Mouse (Mus musculus) heart, adult 2 months (tissue): Measurements from ENCODE around the gene Dbndd2. TPM values are rescaled to one million over a fixed set of nuclear protein-coding genes. Genes with fewer than 3 reads are reported as not detected.

Experiments
- DNase-seq, 2 experiments: peaks; one replicate each; pipeline ENCODE4 v3.0.0; 2021
- H3K27ac ChIP-seq: fragments of 200-600 bp; 2 replicates; pipeline ENCODE4 v1.8.1; 2022
- H3K27me3 ChIP-seq: fragments of 200-500 bp; 2 replicates; pipeline ENCODE4 v1.6.1; 2012; ENCODE audit warnings: mild to moderate bottlenecking, low read length, inconsistent platforms, mixed read lengths; ENCODE audit not compliant: control insufficient read depth, insufficient read depth
- H3K36me3 ChIP-seq: fragments of 200-500 bp; 2 replicates; pipeline ENCODE4 v1.6.1; 2012; ENCODE audit warnings: low read length, inconsistent platforms; ENCODE audit not compliant: control insufficient read depth, insufficient read depth
- H3K4me1 ChIP-seq: fragments of 200-500 bp; 2 replicates; pipeline ENCODE4 v1.6.1; 2011; ENCODE audit warnings: low read length; ENCODE audit not compliant: control insufficient read depth, insufficient read depth
- H3K4me3 ChIP-seq: fragments of 200-600 bp; 2 replicates; pipeline ENCODE4 v1.8.1; 2022
- H3K79me2 ChIP-seq: fragments of 200-500 bp; replicated peaks from 2 replicates; pipeline ENCODE4 v1.6.1; 2012; ENCODE audit warnings: mild to moderate bottlenecking, inconsistent platforms, low read length, moderate library complexity, mixed read lengths; ENCODE audit not compliant: control insufficient read depth, insufficient read depth
- H3K9ac ChIP-seq: fragments of 200-500 bp; 2 replicates; pipeline ENCODE4 v1.6.1; 2012; ENCODE audit warnings: low read depth, mild to moderate bottlenecking, control low read depth, inconsistent platforms, low read length, mixed read lengths
- CTCF ChIP-seq: fragments of 200-600 bp; IDR thresholded peaks from 2 replicates; pipeline ENCODE4 v1.8.1; 2022; ENCODE audit warnings: antibody characterized with exemption, mild to moderate bottlenecking, moderate library complexity
- EP300 ChIP-seq: fragments of 200-500 bp; IDR thresholded peaks from 2 replicates; pipeline ENCODE4 v1.6.1; 2011; ENCODE audit warnings: low read depth, low read length, control low read depth; ENCODE audit not compliant: insufficient read depth
- POLR2A ChIP-seq: fragments of 200-500 bp; IDR thresholded peaks from 2 replicates; pipeline ENCODE4 v1.6.1; 2011; ENCODE audit warnings: mild to moderate bottlenecking, low read depth, low read length, control low read depth; ENCODE audit not compliant: insufficient read depth
- WGBS: fragments of 180-500 bp; shearing (Covaris S2); methylation state at CpG from one replicate; pipeline ENCODE4 v1.1.7; 2018; 5-methylcytosine and 5-hydroxymethylcytosine counted together
- intact Hi-C: fragments of 180-260 bp; cut with DNase I; formaldehyde crosslinking; loops from one replicate; pipeline ENCODE4 v1.15.1; 2025
- polyA plus RNA-seq: library from polyadenylated mRNA; depleted of rRNA; stranded (reverse); fragments of >200 nt; gene quantifications from 2 replicates; pipeline ENCODE4 v1.2.3, GENCODE M21; 2012
- total RNA-seq, 2 experiments: library from RNA; stranded (reverse); gene quantifications; 2 replicates each; pipeline ENCODE4 v1.2.3; 2021

The Dbndd2 gene
- total and polyA plus RNA-seq, 3 experiments = 8.0 to 17.9 (median 10.3) TPM

- TF ChIP-seq POLR2A (no peak), CTCF (no peak), EP300 (no peak)
- Histone ChIP-seq H3K9ac (no peak overlapping the region), H3K36me3 (no peaks in the 10 kb centered on the region), H3K79me2 (no peaks in the 10 kb centered on the region), H3K4me1 (no peaks in the 10 kb centered on the region), H3K27ac (no peak overlapping the region), H3K27me3 (no peaks in the 10 kb centered on the region), H3K4me3 (no peak overlapping the region)
- no peak for DNase-seq
- intact Hi-C loops = no loop called here
- WGBS = 68% methylated on average over 5 of the region's 5 CpGs
These were observed 19.1 kb upstream of the Dbndd2 start for GRCm38 (mm10) chr2:164466787-164467186.

- Histone ChIP-seq H3K4me3 (no peak overlapping the region), H3K4me1 (no peaks in the 10 kb centered on the region), H3K36me3 (no peaks in the 10 kb centered on the region), H3K9ac (no peak overlapping the region), H3K27me3 (no peaks in the 10 kb centered on the region), H3K79me2 (no peaks in the 10 kb centered on the region), H3K27ac (no peak overlapping the region)
- intact Hi-C loops = loop anchor here (1.0 kb wide), 1 partner anchor 48 kb away; no protein-coding TSS in a partner anchor
- DNase-seq = peak in 1 of 2 experiments; percentile 48
- WGBS = 35% methylated on average over 10 of the region's 10 CpGs
- no peak for TF ChIP-seq POLR2A
- no peak for TF ChIP-seq EP300
- TF ChIP-seq CTCF = peak; percentile 87
These were observed 15.7 kb upstream of the Dbndd2 start for GRCm38 (mm10) chr2:164470254-164470653.

GRCm38 (mm10) chr2:164473624-164474023, 12.3 kb upstream of the Dbndd2 start, which contains the start of gene Trp53tg5:
Trp53tg5 (minus strand) TSS chr2:164473724.
- Histone ChIP-seq H3K27ac (no peak within 1 kb of the TSS), H3K27me3 (no peaks in the 10 kb centered on the region), H3K9ac (no peak within 1 kb of the TSS), H3K36me3 (no peaks in the 10 kb centered on the region), H3K4me3 (no peak within 1 kb of the TSS), H3K4me1 (no peaks in the 10 kb centered on the region), H3K79me2 (no peaks in the 10 kb centered on the region)
- intact Hi-C loops = no loop called here
- no peak for DNase-seq
- WGBS = 85% methylated on average over 6 of the region's 6 CpGs
- TF ChIP-seq POLR2A (no peak), CTCF (no peak), EP300 (no peak)

DNA sequence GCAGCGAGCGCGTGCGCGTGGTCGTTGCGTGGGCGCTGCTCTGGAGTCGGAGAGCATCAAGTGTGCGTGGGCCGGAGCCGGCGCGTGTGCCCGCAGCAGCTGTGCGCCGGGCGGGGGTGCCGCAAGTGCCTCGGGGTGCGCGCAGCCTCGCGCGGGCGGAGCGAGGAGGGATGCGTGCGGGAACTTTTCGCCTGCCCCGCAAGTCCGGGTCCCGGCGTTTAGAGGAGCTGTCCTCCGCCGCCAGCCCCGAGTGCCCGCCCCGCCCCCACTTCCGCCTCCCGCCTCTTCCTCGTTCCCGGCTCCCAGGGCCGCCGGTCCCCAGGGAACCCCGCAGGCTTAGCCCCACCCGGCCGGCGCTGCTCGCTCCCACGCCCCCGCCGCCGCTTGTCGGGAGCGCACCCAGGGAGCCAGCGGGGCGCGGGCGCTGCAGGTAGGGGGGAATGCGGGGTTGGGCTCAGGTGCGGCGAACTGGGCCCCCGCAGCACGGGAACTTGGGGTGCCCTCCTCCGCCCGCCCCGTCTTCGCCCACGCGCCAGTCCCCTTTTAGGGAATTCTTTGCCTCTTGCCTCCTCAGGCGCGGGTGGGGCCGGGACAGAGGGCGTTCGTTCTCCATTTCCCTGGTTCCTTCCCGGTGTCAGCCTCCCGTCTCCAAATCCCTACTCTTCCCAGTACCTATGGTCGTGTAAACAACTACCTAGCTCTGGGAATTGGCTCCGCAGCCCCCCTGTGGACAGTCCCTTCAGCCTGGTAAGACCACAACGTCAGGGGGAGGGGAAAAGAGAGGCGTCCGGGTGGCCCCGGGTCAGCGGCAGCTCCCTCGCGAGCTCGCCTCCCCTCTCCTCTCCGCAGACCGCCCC, 580 bp downstream of the Dbndd2 start:
- H3K36me3 ChIP-seq = no peaks in the 10 kb centered on the region
- H3K27ac ChIP-seq = peak overlapping the region; percentile 96
- peak; percentile 88 to 89 for DNase-seq
- intact Hi-C loops = loop anchor here (1.0 to 2.0 kb wide), 2 partner anchors 11 to 30 kb away; partner anchors contain the start of gene Pigt
- H3K9ac ChIP-seq = peak overlapping the region; percentile 85
- no peaks in the 10 kb centered on the region for H3K27me3 ChIP-seq
- TF ChIP-seq EP300 (no peak), POLR2A (no peak), CTCF (no peak)
- under 1% methylated on average over 81 of the region's 90 CpGs for WGBS
- H3K79me2 ChIP-seq = no peaks in the 10 kb centered on the region
- H3K4me3 ChIP-seq = peak overlapping the region; percentile 93
- peaks cover 3% of the 10 kb centered on the region for H3K4me1 ChIP-seq

- Histone ChIP-seq H3K36me3 (no peaks in the 10 kb centered on the region), H3K79me2 (no peaks in the 10 kb centered on the region), H3K4me1 (peaks cover 3% of the 10 kb centered on the region), H3K27me3 (no peaks in the 10 kb centered on the region), H3K4me3 (peak overlapping the region; percentile 93), H3K9ac (peak overlapping the region; percentile 85), H3K27ac (peak overlapping the region; percentile 96)
- 10% methylated on average over 11 of the region's 11 CpGs for WGBS
- intact Hi-C loops = loop anchor here (2.0 kb wide), 1 partner anchor 30 kb away; no protein-coding TSS in a partner anchor
- TF ChIP-seq POLR2A (no peak), EP300 (no peak), CTCF (no peak)
- no peak for DNase-seq
These were observed 1.2 kb downstream of the Dbndd2 start for GRCm38 (mm10) chr2:164487115-164487527.

DNA sequence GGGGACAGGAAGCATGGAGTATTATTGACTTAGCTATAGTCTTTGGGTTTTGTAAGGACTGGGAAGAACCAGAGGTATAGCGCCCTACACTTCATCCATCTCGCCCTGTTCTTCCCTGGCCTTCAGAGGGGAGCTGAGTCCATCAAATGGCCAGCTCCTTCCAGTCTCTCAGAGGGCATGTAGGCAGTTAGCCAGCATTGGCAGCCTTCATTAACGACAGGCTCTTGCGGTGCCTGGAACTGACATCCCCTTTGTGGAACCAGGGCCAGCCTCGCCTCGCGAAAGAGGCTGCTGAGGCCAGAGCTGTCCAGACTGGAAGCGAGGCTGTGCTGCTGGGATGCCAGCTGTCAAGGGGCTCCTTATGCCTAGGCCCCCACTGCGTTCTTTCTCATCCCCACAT, 1.9 kb downstream of the Dbndd2 start:
- Histone ChIP-seq H3K27ac (no peak overlapping the region; the same call in 1 of the 2 replicates), H3K36me3 (no peaks in the 10 kb centered on the region), H3K4me1 (peaks cover 3% of the 10 kb centered on the region), H3K9ac (peak overlapping the region; percentile 85; the same call in 1 of the 2 replicates), H3K27me3 (no peaks in the 10 kb centered on the region), H3K4me3 (no peak overlapping the region), H3K79me2 (no peaks in the 10 kb centered on the region)
- 77% methylated on average over 9 of the region's 9 CpGs for WGBS
- TF ChIP-seq CTCF (no peak), EP300 (no peak), POLR2A (no peak)
- no peak for DNase-seq
- intact Hi-C loops = loop anchor here (2.0 kb wide), 2 partner anchors 15 to 29 kb away; no protein-coding TSS in a partner anchor
